Mouse (Mus musculus) ES-Bruce4 (cell line): ENCODE measurements around the gene Col7a1.

Experiments
- CTCF ChIP-seq: IDR thresholded peaks from one replicate; pipeline ENCODE4 v1.8.1; 2011; ENCODE audit warnings: low read depth, low read length
- EP300 ChIP-seq: IDR thresholded peaks from 2 replicates; pipeline ENCODE4 v1.6.1; 2011; ENCODE audit warnings: low read depth, low read length; ENCODE audit not compliant: insufficient read depth
- POLR2A ChIP-seq: IDR thresholded peaks from one replicate; pipeline ENCODE4 v1.8.1; 2011; ENCODE audit warnings: low read length; ENCODE audit not compliant: insufficient read depth

GRCm38 (mm10) chr9:108949967-108950728 is 3.2 kb upstream of the Col7a1 start:
- TF ChIP-seq CTCF: no peak
- no peak for TF ChIP-seq POLR2A
- TF ChIP-seq EP300: no peak
